Mouse (Mus musculus) urinary bladder, postnatal 0 days (tissue): ENCODE results near the gene Gm13178. TPM values are rescaled to one million over a fixed set of nuclear protein-coding genes. Genes with fewer than 3 reads are reported as not detected.

Experiments
- polyA plus RNA-seq: library from polyadenylated mRNA; unstranded; fragments of >200 nt; fragmentation: Nextera tagmentation; extraction: Ambion mirVana; gene quantifications from 2 replicates; pipeline ENCODE4 v1.2.1, GENCODE M21; 2015

Gm13178 gene
- polyA plus RNA-seq, result not detected in 2 replicates

GRCm38 (mm10) chr4:144721304-144721703 is at the start of gene Gm13178:
Gene Gm13178 (minus strand): TSS chr4:144721404.

DNA sequence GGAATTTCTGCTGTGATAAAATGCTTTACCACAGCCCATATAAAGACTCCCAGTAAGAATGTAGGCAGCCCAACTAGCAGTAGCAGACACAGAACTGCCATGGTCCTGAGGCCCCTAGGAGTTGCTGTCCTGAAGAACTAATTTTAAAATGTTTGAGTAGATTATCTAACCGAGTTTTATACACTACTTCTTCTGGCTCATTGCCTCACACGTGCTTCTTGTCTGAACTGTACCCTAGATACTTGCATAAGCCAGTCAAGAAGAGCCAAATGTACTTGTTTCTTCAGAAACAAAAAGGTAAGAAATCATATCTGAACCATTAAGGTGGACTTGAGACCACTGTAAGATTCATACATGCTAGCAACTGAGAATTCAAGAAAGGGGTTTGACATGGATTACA is 34.9 kb downstream of the Gm13178 start, which contains the start of gene Gm436:
Gene Gm436 (minus strand): TSS at position 101 of the 400 bp plus-strand sequence.

Other genes with a start within 250 kb of the Gm13178 start
- not detected in 2 replicates for gene 9430007A20Rik, start 201.6 kb downstream of the Gm13178 start, polyA plus RNA-seq
- gene Gm13124, start 156.3 kb downstream of the Gm13178 start, polyA plus RNA-seq, result not detected in 2 replicates
- not detected in 2 replicates for gene Aadacl4, start 107.7 kb downstream of the Gm13178 start, polyA plus RNA-seq
- gene Gm436, start 35.0 kb downstream of the Gm13178 start, polyA plus RNA-seq, result not detected in 2 replicates
- gene Gm438, start 65.2 kb upstream of the Gm13178 start, polyA plus RNA-seq, result not detected in 2 replicates
- 177 and 186 TPM in 2 replicates for gene Dhrs3, start 171.4 kb upstream of the Gm13178 start, polyA plus RNA-seq